Mouse (Mus musculus): ENCODE results near the gene Defa30.
"Not testable (repeated sequence)": the region's sequence is repeated elsewhere in the genome, so short reads cannot be mapped to it uniquely, and the experiment has no call there.

Defa30 gene

GRCm38 (mm10) chr8:21134342-21134741 is at the start of gene Defa30:
Gene Defa30 (plus strand): TSS chr8:21134642.
- not testable (repeated sequence) for DNase-seq (ENCODE audit: low spot score in 2 of 2)

- no peak for DNase-seq (ENCODE audit: low spot score in 2 of 2)
Measured at GRCm38 (mm10) chr8:21093106-21093505, 41.3 kb upstream of the Defa30 start.

- not testable (repeated sequence) for DNase-seq (ENCODE audit: low spot score in 2 of 2)
Measured at GRCm38 (mm10) chr8:21095950-21096349, 38.5 kb upstream of the Defa30 start, which contains the start of gene Gm14851. Gene Gm14851 (minus strand): TSS chr8:21096050.

- not testable (repeated sequence) for DNase-seq (ENCODE audit: low spot score in 2 of 2)
Measured at GRCm38 (mm10) chr8:21161977-21162376, 27.5 kb downstream of the Defa30 start, which contains the start of gene Defa22. Gene Defa22 (plus strand): TSS chr8:21162277.
